Mouse (Mus musculus) right cerebral cortex, postnatal 4 days (tissue): ENCODE measurements around the gene Pik3r5.

Experiments
- DNase-seq: peaks from one replicate; pipeline ENCODE4 v3.0.0-alpha.2; 2022

The Pik3r5 gene

DNA sequence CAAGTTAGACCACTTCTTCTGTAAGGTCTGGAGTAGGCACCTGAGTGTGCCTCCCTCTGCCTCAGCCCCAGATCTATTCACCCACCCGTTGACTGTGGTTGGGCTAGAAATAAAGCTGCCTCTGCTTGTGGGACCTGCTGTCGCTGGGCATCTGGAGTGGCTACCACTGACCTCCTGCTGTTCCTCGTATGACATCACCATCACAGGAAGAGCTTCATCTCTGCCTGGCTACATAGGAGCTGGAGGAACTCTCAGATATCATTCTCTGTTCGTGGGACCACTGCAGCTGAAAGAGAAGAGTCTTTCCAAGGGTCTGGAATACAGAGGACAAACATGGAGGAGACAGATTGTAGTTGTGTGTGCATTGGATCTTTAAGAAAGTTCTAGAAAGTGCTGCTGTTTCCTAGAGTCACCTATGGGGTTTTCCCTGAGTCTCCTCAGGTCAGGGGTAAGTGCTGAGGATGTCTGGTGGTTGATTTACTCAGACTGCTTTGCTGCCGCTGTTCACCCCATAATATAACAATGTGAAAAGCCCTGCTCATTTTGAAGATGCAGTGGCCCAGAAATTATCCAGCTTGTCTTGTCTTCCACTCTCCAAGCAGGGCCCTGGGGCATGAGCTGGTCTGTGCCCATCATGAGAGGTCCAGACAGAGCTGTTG lies 20.0 kb downstream of the Pik3r5 start:
- DNase-seq, result no peak

DNA sequence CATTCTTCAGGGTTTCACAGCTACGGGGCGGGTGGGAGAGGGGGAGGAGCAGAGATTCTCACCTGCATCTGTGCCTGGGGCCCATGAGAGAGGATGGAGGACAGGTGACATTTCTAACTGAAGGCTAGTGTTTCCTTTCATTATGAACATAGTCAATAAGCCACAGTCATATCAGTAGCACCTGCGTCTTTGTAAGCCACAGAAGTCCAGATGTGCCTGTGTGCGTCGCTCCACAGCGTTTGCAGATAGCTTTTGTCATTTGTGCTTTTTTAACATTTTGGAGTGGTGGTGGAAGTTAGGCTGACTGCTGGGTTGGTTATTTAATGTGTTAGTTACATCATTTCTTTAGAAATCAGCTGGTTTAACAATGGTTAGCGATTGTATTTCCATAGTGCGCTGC lies 20.8 kb downstream of the Pik3r5 start:
- no peak for DNase-seq

DNA sequence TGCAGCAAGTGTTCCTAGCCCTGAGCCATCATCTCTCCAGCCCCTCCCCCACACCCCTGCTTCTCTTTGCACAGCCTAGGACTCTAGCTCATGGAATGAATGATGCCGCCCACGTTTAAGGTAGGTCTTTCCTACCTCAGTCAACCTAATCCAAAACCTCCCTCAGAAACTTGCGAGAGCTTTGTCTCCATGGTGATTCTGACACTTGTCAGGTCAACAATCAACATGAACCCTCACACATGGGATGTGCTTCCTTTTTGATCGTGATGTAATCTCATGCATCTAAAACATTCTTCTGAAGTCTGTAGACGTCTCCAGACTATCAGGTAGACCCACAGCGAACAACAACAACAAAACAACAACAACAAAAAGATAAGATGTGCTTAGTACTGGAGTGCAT lies 21.4 kb downstream of the Pik3r5 start:
- no peak for DNase-seq

DNA sequence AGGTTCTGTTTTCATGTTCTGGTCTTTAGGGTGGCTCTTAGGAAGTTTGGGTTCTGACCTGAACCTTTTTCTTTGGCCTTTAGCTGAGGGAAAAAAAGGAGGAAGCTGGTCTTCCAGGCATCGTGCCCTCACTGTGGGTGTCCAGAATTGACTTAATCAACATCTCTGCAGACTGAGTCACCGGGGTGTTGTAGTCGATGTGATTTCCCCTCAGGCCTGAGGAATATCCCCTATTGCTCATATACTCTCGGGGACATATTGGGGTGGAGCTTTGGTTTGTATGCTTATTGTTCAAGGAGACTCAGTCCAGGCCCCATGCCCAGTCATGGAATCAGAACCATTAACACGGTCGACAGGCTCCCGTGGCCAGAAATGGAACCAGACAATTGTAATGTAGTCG lies 26.2 kb downstream of the Pik3r5 start:
- no peak for DNase-seq

DNA sequence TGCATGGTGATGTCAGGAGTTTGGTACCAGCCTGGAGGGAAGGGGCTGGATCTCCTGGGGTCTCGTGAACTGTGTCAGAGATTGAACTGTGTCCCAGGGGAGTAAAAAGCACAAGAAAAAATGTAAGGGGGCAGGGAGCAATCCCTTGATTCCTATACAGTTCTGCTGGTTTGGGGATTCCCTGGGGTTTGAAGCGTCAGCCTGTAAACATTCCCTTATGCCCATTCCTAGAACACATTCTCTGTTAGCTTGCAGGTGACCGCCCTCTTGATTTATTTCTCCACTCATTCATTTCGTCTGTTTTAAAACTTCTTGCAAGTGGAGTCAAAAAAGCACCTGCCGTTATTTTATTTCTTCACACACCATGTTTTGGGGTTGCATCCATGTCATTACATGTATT lies 27.1 kb downstream of the Pik3r5 start:
- no peak for DNase-seq

DNA sequence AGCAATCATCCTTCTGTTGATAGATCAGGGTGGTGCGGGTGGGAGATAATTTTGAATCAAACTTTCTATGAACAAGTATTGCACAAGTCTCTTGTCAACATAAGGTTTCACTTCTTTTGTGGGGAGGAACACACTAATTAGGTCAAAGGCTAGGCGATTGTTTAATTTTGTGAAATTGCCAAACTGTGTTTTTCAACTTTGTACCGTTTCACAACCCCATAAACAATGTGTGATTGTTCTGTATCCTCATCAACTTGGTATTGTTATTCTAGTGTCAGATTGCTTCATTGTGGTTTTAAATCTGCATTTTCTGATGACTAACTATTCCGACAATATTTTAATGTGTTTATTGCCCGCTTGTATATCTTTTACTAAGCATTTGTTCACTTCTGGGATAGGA lies 27.6 kb downstream of the Pik3r5 start:
- no peak for DNase-seq

DNA sequence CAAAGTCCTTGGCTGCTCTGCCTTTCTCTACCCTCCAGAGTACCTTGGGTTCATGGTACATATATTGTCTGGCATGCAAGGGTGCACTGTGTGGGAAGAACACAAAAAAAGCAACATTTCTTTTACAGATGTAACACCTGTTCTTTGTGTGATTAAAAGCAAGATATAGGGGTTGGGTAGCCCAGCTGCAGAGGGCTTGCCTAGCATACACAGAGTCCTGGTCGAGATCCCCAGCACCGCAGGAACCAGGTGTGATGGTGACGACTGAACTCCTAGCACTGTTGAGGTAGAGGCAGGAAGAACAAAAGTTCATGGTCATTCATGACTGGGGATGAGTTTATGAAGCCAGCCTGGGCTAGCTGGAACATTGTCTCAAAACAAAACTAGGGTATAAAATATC lies 30.8 kb downstream of the Pik3r5 start:
- no peak for DNase-seq

DNA sequence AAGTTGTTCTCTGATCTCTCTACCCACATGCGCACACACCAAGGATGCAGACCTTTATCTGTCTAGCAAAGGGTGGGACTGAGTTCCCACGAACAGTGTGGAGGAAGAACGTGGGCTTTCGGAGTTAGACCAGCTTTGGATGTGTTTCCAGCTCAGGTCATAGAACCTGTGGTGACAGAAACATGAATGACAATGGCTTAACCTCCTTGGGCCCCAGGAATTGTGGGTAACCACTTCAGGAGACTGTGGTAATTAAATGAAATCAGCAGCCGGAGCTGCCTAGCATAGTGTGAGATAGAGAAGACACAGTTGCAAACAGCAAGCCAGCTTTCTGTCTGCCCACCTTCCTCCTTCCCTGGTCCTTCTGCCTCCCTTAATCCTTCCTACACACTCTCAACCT lies 32.3 kb downstream of the Pik3r5 start:
- DNase-seq, result no peak

DNA sequence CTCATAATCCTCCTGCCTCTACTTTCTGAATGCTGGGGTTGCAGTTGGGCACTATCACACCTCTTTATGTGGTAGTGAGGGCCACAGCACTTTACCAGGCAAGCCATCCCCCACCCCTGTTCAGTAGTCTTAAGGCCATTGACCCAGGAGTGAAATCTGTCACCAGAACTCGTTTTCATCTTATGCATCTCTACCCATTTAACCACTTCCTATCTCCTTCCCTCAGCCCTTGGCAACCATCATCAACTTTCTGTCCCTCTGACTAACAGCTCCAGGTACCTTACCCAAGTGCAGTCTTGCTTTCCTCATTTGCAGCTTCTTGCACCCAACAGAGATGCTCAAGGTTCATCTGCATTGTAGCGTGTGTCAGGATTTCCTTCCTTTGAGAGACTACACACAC lies 33.2 kb downstream of the Pik3r5 start:
- no peak for DNase-seq

DNA sequence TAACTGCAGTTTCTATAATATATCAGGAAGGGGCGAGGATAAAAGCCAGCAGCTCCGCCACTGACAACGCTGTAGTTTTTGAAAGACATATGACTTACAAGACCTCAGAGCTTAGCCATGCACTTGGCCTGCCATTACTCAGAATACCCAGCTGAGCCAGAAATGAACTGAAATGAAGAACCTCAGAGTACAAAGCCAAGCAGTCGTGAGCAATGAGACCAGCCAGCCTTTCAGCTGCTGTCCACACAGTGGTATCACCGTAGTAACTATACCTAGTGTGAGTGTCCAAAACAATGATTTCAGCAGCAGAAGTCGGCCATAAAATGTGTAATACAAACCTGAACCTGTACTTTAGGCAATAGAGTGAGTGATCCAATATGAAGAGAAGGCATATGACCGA lies 35.5 kb downstream of the Pik3r5 start:
- DNase-seq, result no peak

DNA sequence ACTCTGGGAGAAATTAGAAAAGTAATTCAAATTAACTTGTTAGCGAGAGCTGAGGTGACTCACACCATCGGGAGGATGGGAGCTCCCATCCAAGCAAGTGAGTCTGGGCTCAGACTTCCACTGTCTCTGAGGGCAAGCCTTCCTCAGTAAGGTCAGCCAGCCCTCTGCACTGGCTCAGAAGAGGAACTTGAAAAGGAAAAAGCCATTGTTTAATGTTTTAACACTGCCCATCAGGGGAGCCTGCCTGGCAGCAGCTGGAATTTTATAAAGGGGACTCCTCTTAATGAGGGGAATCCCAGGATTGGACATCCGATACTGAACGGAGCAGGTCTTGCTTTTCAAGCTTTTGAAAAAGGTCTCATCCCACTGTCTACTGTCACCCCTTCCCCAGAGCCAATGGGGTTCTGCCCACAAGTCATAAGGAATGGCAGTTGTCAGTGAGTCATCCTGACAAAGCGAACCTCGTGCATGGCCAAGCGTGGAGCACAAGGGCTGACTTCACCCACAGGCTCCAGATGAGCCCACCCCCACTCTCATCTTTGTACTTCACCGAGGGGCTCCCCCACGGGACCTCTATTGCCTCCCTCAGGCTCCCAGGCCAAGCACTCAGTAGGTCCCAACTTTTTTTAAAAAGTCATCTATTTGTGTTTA lies 36.2 kb downstream of the Pik3r5 start:
- no peak for DNase-seq

DNA sequence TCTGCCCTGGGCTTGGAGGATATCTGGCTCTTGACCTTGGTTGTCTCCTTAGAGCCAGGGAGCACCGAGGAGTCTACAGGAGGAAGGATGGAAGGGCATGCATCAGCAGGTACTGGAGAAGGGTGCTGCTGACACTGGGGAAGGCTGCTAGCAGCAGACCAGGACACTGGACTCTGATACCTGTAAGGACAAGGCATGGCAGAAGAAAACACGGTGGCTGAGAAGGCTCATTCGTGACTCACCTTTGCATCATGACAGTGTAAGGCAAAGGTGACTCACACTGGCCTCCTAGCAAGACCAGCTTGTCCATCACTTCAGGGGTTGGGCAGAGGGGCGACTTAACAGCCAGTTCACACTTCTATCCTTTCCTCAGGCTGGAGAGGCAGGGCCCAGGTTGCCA lies 37.0 kb downstream of the Pik3r5 start:
- no peak for DNase-seq

DNA sequence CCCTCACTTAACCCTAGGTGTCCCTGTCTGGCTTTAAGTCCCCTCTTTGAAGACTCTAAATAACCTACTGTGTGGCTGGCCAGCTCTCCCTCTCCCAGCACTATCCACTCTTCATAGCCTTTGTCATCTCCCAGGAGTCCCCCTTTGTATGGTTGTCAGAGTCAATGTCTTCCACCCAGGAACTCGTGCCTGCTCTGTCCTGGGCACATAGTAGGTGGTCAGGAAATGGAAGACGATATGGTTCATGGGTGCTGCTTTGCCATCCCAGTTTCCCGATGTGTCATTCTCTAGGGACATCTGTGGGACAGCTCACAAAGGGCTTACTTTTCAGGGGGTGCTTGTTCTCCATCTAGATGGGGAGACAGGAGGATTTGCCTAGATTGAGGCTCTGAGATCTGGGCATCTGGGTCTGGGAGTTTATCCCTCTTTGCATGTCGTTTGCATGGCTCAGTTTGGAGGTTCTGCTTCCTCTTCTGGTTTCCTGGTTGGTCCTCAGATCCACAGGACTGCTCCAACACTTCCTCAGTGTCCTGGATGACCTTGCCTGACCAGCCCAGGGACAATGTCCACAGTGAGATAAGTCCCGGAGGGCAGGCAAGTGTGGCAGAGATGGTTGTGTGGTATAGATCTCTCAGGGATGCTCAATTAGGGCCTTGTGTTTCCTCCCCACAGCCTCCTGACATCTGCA lies 40.4 kb downstream of the Pik3r5 start:
- DNase-seq, result no peak

DNA sequence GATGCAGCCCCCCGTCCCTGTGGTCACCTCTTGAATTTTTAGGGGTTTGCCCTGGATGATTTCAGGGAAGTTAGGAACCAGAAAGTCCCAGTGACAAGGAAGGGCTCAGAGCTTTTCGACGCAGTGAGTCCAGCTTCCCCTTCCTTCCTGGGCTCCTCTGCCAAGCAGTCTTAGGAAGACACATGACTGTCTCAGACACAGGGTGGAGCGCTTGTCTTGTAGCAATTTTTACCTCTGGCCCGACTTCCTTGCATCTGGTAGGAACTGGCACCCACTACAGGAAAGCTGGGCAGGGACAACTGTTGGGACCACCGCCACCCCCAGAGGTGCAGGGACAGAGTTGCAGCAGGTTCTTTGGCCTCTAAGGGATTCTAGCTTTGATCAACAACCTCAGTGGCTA lies 42.7 kb downstream of the Pik3r5 start:
- no peak for DNase-seq

DNA sequence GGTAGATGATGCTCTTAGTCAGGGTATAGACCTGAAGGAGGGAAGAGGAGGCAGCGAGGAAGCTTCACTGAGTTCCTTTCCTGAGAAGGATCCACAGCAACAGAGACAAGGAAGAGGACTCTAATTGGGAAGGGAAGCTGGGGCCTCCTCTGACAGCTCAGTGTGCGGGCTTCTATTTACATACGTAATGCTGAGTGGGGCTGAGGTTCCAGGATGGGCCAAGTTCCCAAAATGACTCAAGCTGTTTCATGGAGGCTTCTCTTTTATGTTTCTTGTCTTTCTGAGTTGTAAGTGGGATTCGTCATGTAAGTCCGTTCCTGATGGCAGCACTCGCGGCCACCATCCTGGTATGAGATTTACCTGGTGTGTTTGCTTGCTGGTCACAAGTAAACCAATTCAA lies 43.8 kb downstream of the Pik3r5 start:
- no peak for DNase-seq

DNA sequence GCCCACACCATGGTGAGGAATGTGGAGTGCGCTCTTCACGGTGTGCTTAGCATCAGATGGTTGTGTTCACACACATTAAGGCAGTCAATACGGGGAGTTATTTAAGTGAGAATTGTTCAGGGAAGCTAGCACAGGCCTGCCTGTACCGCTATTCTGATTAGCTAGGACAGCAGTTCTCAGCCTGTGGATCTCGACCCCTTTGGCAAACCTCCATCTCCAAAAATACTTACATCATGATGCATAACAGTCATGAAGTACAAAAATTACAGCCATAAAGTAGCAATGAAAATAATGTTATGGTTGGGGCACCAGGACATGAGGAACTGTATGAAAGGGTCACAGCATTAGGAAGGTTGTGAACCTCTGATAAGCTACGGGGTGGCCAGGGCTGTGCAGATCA lies 45.7 kb downstream of the Pik3r5 start:
- no peak for DNase-seq

DNA sequence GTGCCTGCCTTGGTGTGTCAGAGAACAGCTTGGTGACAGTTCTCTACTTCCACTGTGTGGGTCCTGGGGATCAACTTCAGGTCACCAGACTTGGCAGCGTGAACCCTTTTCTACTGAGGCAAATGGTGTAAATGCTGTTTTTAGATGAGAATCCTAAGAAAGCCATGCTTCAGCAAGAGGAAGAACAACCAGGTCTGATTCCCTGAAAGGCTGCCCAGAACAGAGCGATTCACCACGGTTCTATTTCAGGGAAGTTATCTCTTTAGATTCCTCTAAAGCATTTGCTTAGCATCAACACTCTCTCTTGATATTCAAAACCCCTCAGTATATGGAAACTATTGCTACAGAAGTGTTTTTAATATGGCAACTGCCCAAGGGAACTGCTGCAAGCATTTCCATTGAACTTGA lies 46.7 kb downstream of the Pik3r5 start:
- no peak for DNase-seq

DNA sequence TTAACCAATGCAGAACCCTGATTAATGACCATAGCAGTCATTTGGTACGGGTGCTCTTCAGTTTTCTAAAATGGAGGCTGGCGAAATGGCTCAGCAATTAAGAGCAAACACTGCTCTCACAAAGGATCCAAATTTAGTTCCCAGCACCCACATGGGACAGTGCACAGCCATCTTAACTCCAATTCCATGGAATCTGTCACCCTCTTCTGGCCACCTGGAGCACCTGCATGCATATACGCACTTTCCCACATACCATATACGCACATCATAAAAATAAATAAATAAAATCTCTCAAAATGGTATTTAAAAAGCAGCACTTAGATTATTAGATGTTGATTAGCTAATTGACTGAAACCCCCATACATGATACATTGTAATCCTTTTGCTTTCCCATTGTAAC lies 48.7 kb downstream of the Pik3r5 start:
- no peak for DNase-seq

DNA sequence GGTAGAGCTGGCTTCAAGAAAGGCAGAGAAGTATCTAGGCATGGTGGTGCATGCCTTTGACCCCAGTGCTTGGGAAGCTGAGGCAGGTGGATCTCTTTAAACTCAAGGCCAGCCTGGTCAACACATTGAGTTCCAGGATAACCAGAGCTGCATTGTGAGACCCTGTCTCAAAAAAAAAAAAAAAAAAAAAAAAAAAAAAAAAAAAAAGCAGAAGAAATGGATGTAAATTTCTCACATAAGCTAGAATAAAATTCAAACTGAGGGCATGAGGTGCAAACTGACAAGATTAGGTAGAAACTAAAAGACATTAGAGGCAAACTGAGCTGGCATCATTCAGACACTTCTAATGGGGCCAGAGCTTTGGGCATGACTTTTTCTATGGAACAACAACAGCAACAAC lies 50.1 kb downstream of the Pik3r5 start:
- DNase-seq, result no peak

DNA sequence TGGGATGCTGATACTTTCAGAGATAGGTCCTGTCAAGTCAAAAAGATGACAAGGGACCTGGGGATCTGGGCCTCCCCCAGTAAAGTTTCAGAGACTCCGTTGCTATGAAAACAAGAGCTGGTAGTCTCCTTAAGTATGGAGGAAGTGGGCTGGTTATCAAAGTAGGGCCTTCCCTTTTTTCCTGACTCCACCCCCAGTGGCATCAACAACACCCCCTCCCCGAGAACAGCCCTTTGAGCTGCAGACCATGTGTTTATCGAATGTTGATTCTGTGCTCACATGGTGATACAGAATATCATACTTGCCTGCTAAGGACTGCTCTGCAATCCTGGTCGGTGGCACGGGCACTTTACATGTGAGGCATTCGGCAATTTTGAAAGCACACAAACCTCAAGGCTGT lies 51.3 kb downstream of the Pik3r5 start:
- DNase-seq, result no peak

DNA sequence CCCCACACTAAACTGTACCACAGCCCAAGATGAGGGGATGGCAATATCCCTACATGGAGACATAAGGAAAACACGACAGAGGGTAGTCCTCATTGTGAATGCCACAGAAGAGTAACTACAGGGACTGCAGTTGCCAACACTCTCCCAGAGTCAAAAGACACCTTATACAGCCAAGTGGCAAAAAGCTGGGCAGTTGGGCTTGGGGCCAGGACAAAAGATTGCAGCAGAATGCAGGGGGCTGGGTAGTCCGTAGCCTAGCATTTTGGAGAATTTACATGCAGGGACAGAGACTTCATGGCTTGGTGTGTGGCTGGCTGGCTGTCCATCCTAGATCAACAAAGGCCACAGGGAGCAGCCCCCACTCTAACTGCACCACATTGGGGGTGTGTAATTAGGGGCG lies 52.5 kb downstream of the Pik3r5 start:
- no peak for DNase-seq

DNA sequence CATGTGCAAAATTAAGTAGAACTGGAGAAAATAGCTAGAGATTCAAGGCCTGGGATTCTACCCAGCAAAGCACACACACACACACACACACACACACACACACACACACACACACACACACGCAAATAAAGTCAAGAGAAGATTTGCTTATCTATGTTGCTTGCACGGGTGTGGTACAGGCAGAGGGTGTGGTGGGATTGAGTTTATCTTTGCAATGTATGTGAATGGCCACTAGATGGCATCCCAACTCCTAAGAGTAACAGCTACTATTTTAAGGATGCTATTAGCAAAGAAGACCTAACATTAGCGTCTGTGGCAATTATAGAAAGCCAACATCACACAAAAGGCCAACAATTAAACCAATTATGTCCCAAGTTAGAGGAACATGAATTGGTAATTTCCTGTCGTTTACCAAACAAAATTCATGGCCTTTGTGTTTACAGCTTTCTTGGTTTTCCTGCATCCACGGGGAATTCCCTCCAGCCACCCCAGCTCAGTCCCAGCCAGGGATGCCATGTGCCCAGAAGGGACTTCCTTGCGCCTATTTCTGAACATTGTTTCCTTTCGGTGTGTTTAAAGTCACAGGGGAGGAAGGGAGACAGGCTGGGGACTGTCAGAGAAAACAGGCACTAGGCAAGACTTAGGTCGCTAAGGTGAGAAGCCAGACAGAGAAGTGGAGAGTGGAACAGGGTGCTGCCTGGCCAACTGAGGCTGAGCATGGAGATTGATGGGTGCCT lies 53.5 kb downstream of the Pik3r5 start:
- DNase-seq, result no peak

DNA sequence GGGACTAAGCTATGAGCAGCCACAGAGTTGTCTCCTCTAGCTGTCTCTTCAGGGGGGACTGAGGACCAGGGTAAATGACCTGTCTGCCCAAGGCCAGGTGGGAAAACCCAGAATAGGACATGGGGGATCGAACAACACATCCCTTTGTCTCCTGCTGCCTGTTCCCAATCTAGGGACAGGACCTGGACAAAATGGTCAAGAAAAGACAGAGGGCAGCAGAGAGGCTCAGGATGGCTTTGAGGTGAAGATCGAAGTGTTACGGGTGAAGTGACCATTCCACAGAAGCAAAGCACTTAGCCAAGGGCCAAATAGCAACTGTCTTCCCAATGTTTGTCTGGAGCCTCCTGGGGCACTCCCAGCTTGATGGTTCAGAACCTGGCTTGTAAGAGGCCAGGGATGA lies 54.2 kb downstream of the Pik3r5 start:
- DNase-seq, result no peak

DNA sequence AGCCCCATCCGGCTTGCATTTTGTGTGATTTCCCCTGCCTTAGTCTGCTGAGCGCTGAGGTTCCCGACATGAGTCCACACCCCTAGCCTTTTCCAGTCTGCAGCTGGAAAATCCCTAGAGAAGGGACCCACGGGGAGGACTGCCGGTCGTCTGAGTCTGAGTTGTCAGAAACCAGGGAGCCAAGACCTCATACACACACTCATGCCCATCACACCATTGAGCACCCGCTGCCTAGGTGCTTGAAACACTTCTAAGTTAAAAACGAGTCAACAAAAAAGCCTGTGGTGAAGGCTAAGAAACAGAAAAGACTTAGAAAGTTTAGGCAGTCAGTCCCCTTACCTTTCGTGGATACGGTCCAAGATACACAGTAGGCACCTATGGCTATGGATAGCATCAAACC lies 55.8 kb downstream of the Pik3r5 start:
- DNase-seq, result no peak
